Mouse (Mus musculus) MEL (cell line): Measurements from ENCODE around the gene Gatad2a. TPM values are rescaled to one million over a fixed set of nuclear protein-coding genes. Genes with fewer than 3 reads are reported as not detected.
A peak's percentile ranks its signal among the peaks of the same experiment; 100 is the strongest.

Experiments used
- DNase-seq: peaks from one replicate; pipeline ENCODE4 v3.0.0; 2011; ENCODE audit warnings: low read depth, low spot score
- H3K27ac ChIP-seq: 2 replicates; pipeline ENCODE4 v1.5.1; 2012; ENCODE audit warnings: low read depth, mild to moderate bottlenecking, control low read depth, low read length, moderate library complexity; ENCODE audit not compliant: control insufficient read depth
- H3K27me3 ChIP-seq, 2 experiments: fragments of 150-350 bp in 1 of 2; sonication (generic) in 1 of 2; 2 replicates each; pipeline ENCODE4 v1.6.1; 2012; ENCODE audit warnings: low read length in 2 of 2, mild to moderate bottlenecking in 2 of 2, improper control_type of control experiment in 1 of 2, moderate library complexity in 1 of 2; ENCODE audit not compliant: insufficient read depth in 2 of 2, control insufficient read depth in 1 of 2
- H3K36me3 ChIP-seq, 2 experiments: 2 replicates each; pipeline ENCODE4 v1.6.1; 2012 to 2014; ENCODE audit warnings: low read length in 2 of 2, improper control_type of control experiment in 1 of 2, inconsistent platforms in 1 of 2, mild to moderate bottlenecking in 1 of 2; ENCODE audit not compliant: insufficient read depth in 2 of 2, control insufficient read depth in 1 of 2
- H3K4me1 ChIP-seq, 2 experiments: fragments of 150-350 bp in 1 of 2; sonication (generic) in 1 of 2; 2 replicates each; pipeline ENCODE4 v1.6.1; 2012; ENCODE audit warnings: low read length in 2 of 2, improper control_type of control experiment in 1 of 2, mild to moderate bottlenecking in 1 of 2; ENCODE audit not compliant: insufficient read depth in 2 of 2, control insufficient read depth in 1 of 2
- H3K4me3 ChIP-seq, 2 experiments: fragments of 150-350 bp in 1 of 2; sonication (generic) in 1 of 2; 2 replicates each; pipeline ENCODE4 v1.5.1; 2012; ENCODE audit warnings: low read depth in 2 of 2, low read length in 2 of 2, mild to moderate bottlenecking in 2 of 2, moderate library complexity in 2 of 2, control low read depth in 1 of 2, improper control_type of control experiment in 1 of 2; ENCODE audit not compliant: control insufficient read depth in 1 of 2, insufficient read depth in 1 of 2
- H3K79me2 ChIP-seq: 2 replicates; pipeline ENCODE4 v1.6.1; 2012; ENCODE audit warnings: mild to moderate bottlenecking, low read length, moderate library complexity; ENCODE audit not compliant: control insufficient read depth, poor library complexity, insufficient read depth
- H3K9ac ChIP-seq: 2 replicates; pipeline ENCODE4 v1.6.1; 2012; ENCODE audit warnings: low read depth, mild to moderate bottlenecking, control low read depth, low read length, moderate library complexity; ENCODE audit not compliant: control insufficient read depth, poor library complexity, severe bottlenecking
- H3K9me3 ChIP-seq: fragments of 150-350 bp; sonication (generic); replicated peaks from 2 replicates; pipeline ENCODE4 v1.6.1; 2012; ENCODE audit warnings: mild to moderate bottlenecking, low read length, improper control_type of control experiment, moderate library complexity; ENCODE audit not compliant: insufficient read depth
- ELF1 ChIP-seq: IDR thresholded peaks from 2 replicates; pipeline ENCODE4 v1.6.1; 2014; ENCODE audit warnings: low read depth, mild to moderate bottlenecking, inconsistent platforms, low read length, improper control_type of control experiment, moderate library complexity
- EP300 ChIP-seq, 2 experiments: IDR thresholded peaks; 2 replicates each; pipeline ENCODE4 v1.6.1; 2011; ENCODE audit warnings: improper control_type of control experiment in 2 of 2, low read length in 2 of 2, low read depth in 1 of 2, mild to moderate bottlenecking in 1 of 2
- GATA1 ChIP-seq: IDR thresholded peaks from 2 replicates; pipeline ENCODE4 v1.6.1; 2011; ENCODE audit warnings: low read depth, low read length, improper control_type of control experiment
- MXI1 ChIP-seq: IDR thresholded peaks from 2 replicates; pipeline ENCODE4 v1.6.1; 2011; ENCODE audit warnings: mild to moderate bottlenecking, low read depth, low read length, improper control_type of control experiment
- MYB ChIP-seq: IDR thresholded peaks from 2 replicates; pipeline ENCODE4 v1.6.1; 2011; ENCODE audit warnings: mild to moderate bottlenecking, low read depth, low read length, improper control_type of control experiment
- NRF1 ChIP-seq: IDR thresholded peaks from 2 replicates; pipeline ENCODE4 v1.6.1; 2014; ENCODE audit warnings: low read depth, mild to moderate bottlenecking, inconsistent platforms, low read length, improper control_type of control experiment, moderate library complexity; ENCODE audit not compliant: poor library complexity, insufficient read depth, severe bottlenecking
- POLR2AphosphoS2 ChIP-seq: IDR thresholded peaks from 2 replicates; pipeline ENCODE4 v1.6.1; 2011; ENCODE audit warnings: low read length, improper control_type of control experiment
- SIN3A ChIP-seq: IDR thresholded peaks from 2 replicates; pipeline ENCODE4 v1.6.1; 2012; ENCODE audit warnings: low read length, improper control_type of control experiment, inconsistent platforms
- SMC3 ChIP-seq: IDR thresholded peaks from 2 replicates; pipeline ENCODE4 v1.6.1; 2011; ENCODE audit warnings: low read depth, low read length, improper control_type of control experiment
- ZC3H11A ChIP-seq: IDR thresholded peaks from 2 replicates; pipeline ENCODE4 v1.6.1; 2012; ENCODE audit warnings: low read depth, mild to moderate bottlenecking, inconsistent platforms, low read length, improper control_type of control experiment
- ZKSCAN1 ChIP-seq: IDR thresholded peaks from 2 replicates; pipeline ENCODE4 v1.6.1; 2012; ENCODE audit warnings: low read depth, mild to moderate bottlenecking, inconsistent platforms, low read length, improper control_type of control experiment, moderate library complexity
- ZMIZ1 ChIP-seq: IDR thresholded peaks from 2 replicates; pipeline ENCODE4 v1.6.1; 2012; ENCODE audit warnings: low read depth, mild to moderate bottlenecking, inconsistent platforms, low read length, improper control_type of control experiment, moderate library complexity
- ZNF384 ChIP-seq: IDR thresholded peaks from 2 replicates; pipeline ENCODE4 v1.6.1; 2012; ENCODE audit warnings: low read depth, mild to moderate bottlenecking, inconsistent platforms, low read length, improper control_type of control experiment
- polyA plus RNA-seq, 2 experiments: library from polyadenylated mRNA; stranded (reverse) in 1 of 2; unstranded in 1 of 2; fragments of >175 nt in 1 of 2; fragments of >200 nt in 1 of 2; gene quantifications; 2 replicates each; pipeline versions ENCODE4 v1.2.1 to v1.2.4; 2012; ENCODE audit warnings: low replicate concordance in 2 of 2, low read depth in 1 of 2; ENCODE audit not compliant: insufficient read length in 2 of 2, insufficient read depth in 1 of 2, missing spikeins in 1 of 2
- total RNA-seq: library from RNA; depleted of rRNA; stranded (reverse); fragments of 300-350 nt; gene quantifications from 2 replicates; pipeline ENCODE4 v1.2.3, GENCODE M21; 2012

Gatad2a gene
- total and polyA plus RNA-seq, 3 experiments = 38.0 to 129 (median 111) TPM

- TF ChIP-seq MYB (no peak), POLR2AphosphoS2 (peak; percentile 79), GATA1 (peak; percentile 66), SIN3A (peak; percentile 38; the same call in 1 of the 2 replicates), EP300 (IDR thresholded peaks at IDR 0.05; ENCODE audit: low read depth in 1 of 2, low read length in 2 of 2) (peak in 1 of 2 experiments; percentile 62; a peak in 3 of 4 replicates), ELF1 (peak; percentile 86), ZMIZ1 (no peak), NRF1 (no peak), ZNF384 (no peak), ZKSCAN1 (no peak)
Measured at GRCm38 (mm10) chr8:70001176-70001891, 5.2 kb upstream of the Gatad2a start (continued).

- no peak for DNase-seq
- no peak overlapping the region for H3K9ac ChIP-seq
- H3K27ac ChIP-seq = peak overlapping the region; percentile 26; the same call in 1 of the 2 replicates
- no peak for TF ChIP-seq ZC3H11A
- no peak for TF ChIP-seq MXI1
- peaks cover 3 to 17% of the 10 kb centered on the region in 2 experiments; a peak in 3 of 4 replicates for H3K4me1 ChIP-seq
- peaks cover 10% of the 10 kb centered on the region for H3K79me2 ChIP-seq
- no peaks in the 10 kb centered on the region for H3K9me3 ChIP-seq
- H3K27me3 ChIP-seq = no peaks in the 10 kb centered on the region
- no peak overlapping the region for H3K4me3 ChIP-seq
- peaks cover 0 to 16% of the 10 kb centered on the region in 2 experiments; a peak in 2 of 4 replicates for H3K36me3 ChIP-seq
Measured at GRCm38 (mm10) chr8:70000226-70000625, 4.0 kb upstream of the Gatad2a start.

- no peak for DNase-seq
- Histone ChIP-seq H3K79me2 (peaks cover 20% of the 10 kb centered on the region), H3K4me1 (peaks cover 6 to 19% of the 10 kb centered on the region in 2 experiments; a peak in 3 of 4 replicates), H3K36me3 (peaks cover 0 to 22% of the 10 kb centered on the region in 2 experiments; a peak in 2 of 4 replicates), H3K4me3 (no peak overlapping the region), H3K9ac (no peak overlapping the region), H3K9me3 (no peaks in the 10 kb centered on the region), H3K27ac (no peak overlapping the region), H3K27me3 (no peaks in the 10 kb centered on the region)
- TF ChIP-seq SMC3 = no peak
- peak; percentile 65 for TF ChIP-seq ZNF384
Measured at GRCm38 (mm10) chr8:69999236-69999635, 3.1 kb upstream of the Gatad2a start.
